Mouse (Mus musculus): ENCODE measurements around the gene Trim2.

Gene Trim2

GRCm38 (mm10) chr3:84227628-84228027, 79.0 kb downstream of the Trim2 start:
- no peak for DNase-seq (ENCODE audit: extremely low spot score, low read depth, low spot score)

- no peak for DNase-seq (ENCODE audit: extremely low spot score, low read depth, low spot score)
These were observed 81.7 kb downstream of the Trim2 start for GRCm38 (mm10) chr3:84224982-84225381.

- no peak for DNase-seq (ENCODE audit: extremely low spot score, low read depth, low spot score)
These were observed 85.9 kb downstream of the Trim2 start for GRCm38 (mm10) chr3:84220748-84221147.

- no peak for DNase-seq (ENCODE audit: extremely low spot score, low read depth, low spot score)
These were observed 86.4 kb downstream of the Trim2 start for GRCm38 (mm10) chr3:84220326-84220725.

- no peak for DNase-seq (ENCODE audit: extremely low spot score, low read depth, low spot score)
These were observed 86.9 kb downstream of the Trim2 start for GRCm38 (mm10) chr3:84219720-84220273.

GRCm38 (mm10) chr3:84219166-84219710, 87.4 kb downstream of the Trim2 start:
- no peak for DNase-seq (ENCODE audit: extremely low spot score, low read depth, low spot score)

- DNase-seq (ENCODE audit: extremely low spot score, low read depth, low spot score) = no peak
These were observed 88.2 kb downstream of the Trim2 start for GRCm38 (mm10) chr3:84218498-84218897.

- no peak for DNase-seq (ENCODE audit: extremely low spot score, low read depth, low spot score)
These were observed 88.7 kb downstream of the Trim2 start for GRCm38 (mm10) chr3:84217961-84218351.

- no peak for DNase-seq (ENCODE audit: extremely low spot score, low read depth, low spot score)
These were observed 89.3 kb downstream of the Trim2 start for GRCm38 (mm10) chr3:84217118-84217960.

- no peak for DNase-seq (ENCODE audit: extremely low spot score, low read depth, low spot score)
These were observed 90.8 kb downstream of the Trim2 start for GRCm38 (mm10) chr3:84215743-84216360.

GRCm38 (mm10) chr3:84215253-84215652, 91.4 kb downstream of the Trim2 start:
- DNase-seq (ENCODE audit: extremely low spot score, low read depth, low spot score) = no peak

- no peak for DNase-seq (ENCODE audit: extremely low spot score, low read depth, low spot score)
These were observed 92.2 kb downstream of the Trim2 start for GRCm38 (mm10) chr3:84214501-84214900.

GRCm38 (mm10) chr3:84211340-84211875, 95.3 kb downstream of the Trim2 start:
- DNase-seq (ENCODE audit: extremely low spot score, low read depth, low spot score) = no peak

- DNase-seq (ENCODE audit: extremely low spot score, low read depth, low spot score) = no peak
These were observed 97.7 kb downstream of the Trim2 start for GRCm38 (mm10) chr3:84208917-84209513.

GRCm38 (mm10) chr3:84208475-84208874, 98.2 kb downstream of the Trim2 start:
- DNase-seq (ENCODE audit: extremely low spot score, low read depth, low spot score) = no peak

GRCm38 (mm10) chr3:84207366-84207765, 99.3 kb downstream of the Trim2 start:
- DNase-seq (ENCODE audit: extremely low spot score, low read depth, low spot score) = no peak

- DNase-seq (ENCODE audit: extremely low spot score, low read depth, low spot score) = no peak
These were observed 100.6 kb downstream of the Trim2 start for GRCm38 (mm10) chr3:84206106-84206505.

GRCm38 (mm10) chr3:84205650-84206049, 101.0 kb downstream of the Trim2 start:
- DNase-seq (ENCODE audit: extremely low spot score, low read depth, low spot score) = no peak

GRCm38 (mm10) chr3:84204640-84205039, 102.0 kb downstream of the Trim2 start:
- no peak for DNase-seq (ENCODE audit: extremely low spot score, low read depth, low spot score)

GRCm38 (mm10) chr3:84200559-84201420, 105.9 kb downstream of the Trim2 start:
- no peak for DNase-seq (ENCODE audit: extremely low spot score, low read depth, low spot score)
